Mouse (Mus musculus): ENCODE data around the gene Ankib1.
"Not testable (repeated sequence)": the region's sequence is repeated elsewhere in the genome, so short reads cannot be mapped to it uniquely, and the experiment has no call there.

Ankib1 gene

GRCm38 (mm10) chr5:3723415-3723814 is 79.3 kb downstream of the Ankib1 start:
- no peak for DNase-seq

GRCm38 (mm10) chr5:3722873-3723272 is 79.9 kb downstream of the Ankib1 start:
- DNase-seq, result no peak

GRCm38 (mm10) chr5:3719371-3719770 is 83.4 kb downstream of the Ankib1 start:
- DNase-seq, result no peak

- no peak for DNase-seq
Observed at GRCm38 (mm10) chr5:3715800-3716199, 86.9 kb downstream of the Ankib1 start.

GRCm38 (mm10) chr5:3702180-3702579 is 100.5 kb downstream of the Ankib1 start:
- no peak for DNase-seq

- DNase-seq, result no peak
Observed at GRCm38 (mm10) chr5:3700025-3700424, 102.7 kb downstream of the Ankib1 start.

GRCm38 (mm10) chr5:3696031-3696430 is 106.7 kb downstream of the Ankib1 start:
- no peak for DNase-seq

- DNase-seq, result no peak
Observed at GRCm38 (mm10) chr5:3695191-3695590, 107.5 kb downstream of the Ankib1 start.

GRCm38 (mm10) chr5:3692956-3693355 is 109.8 kb downstream of the Ankib1 start:
- DNase-seq, result no peak

GRCm38 (mm10) chr5:3691283-3691682 is 111.4 kb downstream of the Ankib1 start:
- no peak for DNase-seq

GRCm38 (mm10) chr5:3688298-3688697 is 114.4 kb downstream of the Ankib1 start:
- no peak for DNase-seq

GRCm38 (mm10) chr5:3669938-3670554 is 132.7 kb downstream of the Ankib1 start:
- no peak for DNase-seq

- DNase-seq, result no peak
Observed at GRCm38 (mm10) chr5:3666585-3666984, 136.1 kb downstream of the Ankib1 start.

GRCm38 (mm10) chr5:3665225-3665624 is 137.5 kb downstream of the Ankib1 start:
- DNase-seq, result no peak

- no peak for DNase-seq
Observed at GRCm38 (mm10) chr5:3657085-3657484, 145.6 kb downstream of the Ankib1 start, which contains the start of gene Gatad1. TSS of gene Gatad1 (minus strand) at chr5:3657185.

GRCm38 (mm10) chr5:3653801-3654200 is 148.9 kb downstream of the Ankib1 start:
- DNase-seq, result no peak

GRCm38 (mm10) chr5:3652903-3653575 is 149.7 kb downstream of the Ankib1 start:
- not testable (repeated sequence) for DNase-seq

- DNase-seq, result no peak
Observed at GRCm38 (mm10) chr5:3651621-3652020, 151.1 kb downstream of the Ankib1 start.

- no peak for DNase-seq
Observed at GRCm38 (mm10) chr5:3650881-3651280, 151.8 kb downstream of the Ankib1 start, which contains the start of gene Tmbim7. TSS of gene Tmbim7 (plus strand) at chr5:3651181.

GRCm38 (mm10) chr5:3648849-3649210 is 153.9 kb downstream of the Ankib1 start:
- DNase-seq, result no peak

GRCm38 (mm10) chr5:3648206-3648848 is 154.4 kb downstream of the Ankib1 start:
- no peak for DNase-seq

- peak; percentile 88 to 94 for DNase-seq
Observed at GRCm38 (mm10) chr5:3647708-3648121, 155.0 kb downstream of the Ankib1 start.

GRCm38 (mm10) chr5:3646991-3647707 is 155.6 kb downstream of the Ankib1 start:
- DNase-seq, result peak; percentile 61 to 67
